8 mouse cellular contexts compared by ENCODE assay signal in the genomic region with DNA sequence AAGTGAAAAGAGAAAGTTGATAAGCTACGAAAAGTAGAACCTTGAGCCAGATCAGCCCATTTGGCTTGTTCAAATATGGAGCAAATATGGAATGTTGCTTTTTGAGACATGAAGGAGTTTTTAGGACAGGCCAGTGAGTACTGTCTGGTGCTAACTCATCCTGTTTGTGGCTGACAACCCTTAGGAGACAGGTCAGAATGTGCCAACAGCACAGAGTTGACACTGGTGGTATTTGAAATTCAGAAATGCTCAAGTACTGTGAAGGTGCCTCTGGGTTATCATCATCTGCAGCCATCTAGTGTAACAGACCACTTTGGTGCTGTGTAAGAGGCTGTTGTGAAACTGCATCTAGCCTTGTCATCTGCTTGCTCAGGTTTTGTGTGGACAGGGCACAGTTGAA. TPM values are rescaled to one million over a fixed set of nuclear protein-coding genes. Genes with fewer than 3 reads are reported as not detected.
DNase-seq lines count a peak whose midpoint lies in the region; ATAC-seq and TF ChIP-seq lines count a peak whose summit lies in the region.

No protein-coding gene starts in this region.

- no peaks in the 10 kb centered on the region for H3K9me3 ChIP-seq in forebrain, embryonic 14.5 days (replicated peaks; ENCODE audit: control insufficient read depth, low read length)
- H3K9me3 ChIP-seq in liver, embryonic 13.5 days (replicated peaks) = no peaks in the 10 kb centered on the region
- H3K9me3 ChIP-seq in stomach, embryonic 14.5 days (ENCODE audit: control insufficient read depth, low read depth, low read length) = no peaks in the 10 kb centered on the region

- H3K27ac ChIP-seq in forebrain, embryonic 14.5 days (ENCODE audit: low read depth, low read length) = no peak overlapping the region
- no peak overlapping the region for H3K27ac ChIP-seq in liver, embryonic 13.5 days
- no peak overlapping the region for H3K27ac ChIP-seq in stomach, embryonic 14.5 days (ENCODE audit: low read length)

- ATAC-seq in forebrain, embryonic 14.5 days = no peak
- peak; percentile 41 for ATAC-seq in liver, embryonic 13.5 days (ENCODE audit: low read depth)
- no peak for ATAC-seq in stomach, embryonic 14.5 days (ENCODE audit: insufficient number of reproducible peaks, insufficient read depth, low FRiP score, low read depth)

- peak overlapping the region; percentile 60 for H3K4me2 ChIP-seq in forebrain, embryonic 14.5 days (ENCODE audit: low read length)
- H3K4me2 ChIP-seq in liver, embryonic 13.5 days = peak overlapping the region; percentile 88
- peak overlapping the region; percentile 80 for H3K4me2 ChIP-seq in stomach, embryonic 14.5 days (replicated peaks; ENCODE audit: low read depth, low read length)

- DNase-seq in lung, postnatal 36 days = peak; percentile 16
- no peak for DNase-seq in lung, adult 2 months
- no peak for DNase-seq in forebrain, embryonic 14.5 days (ENCODE audit: low spot score)
- no peak for DNase-seq in liver, embryonic 13.5 days
- DNase-seq in layer of hippocampus, postnatal 25 days (ENCODE audit: extremely low spot score in 1 of 2, low spot score in 1 of 2) = no peak
- DNase-seq in urinary bladder, postnatal 14 days (ENCODE audit: low spot score) = no peak
- no peak for DNase-seq in lung, postnatal 25 days (ENCODE audit: low spot score)

- WGBS in lung, adult 2 months = 57% methylated on average over 1 of the region's 1 CpGs
- WGBS in forebrain, embryonic 14.5 days = 82% methylated on average over 1 of the region's 1 CpGs
- WGBS in liver, embryonic 13.5 days (ENCODE audit: insufficient replicate concordance) = 42% methylated on average over 1 of the region's 1 CpGs
- 72% methylated on average over 1 of the region's 1 CpGs for WGBS in stomach, embryonic 14.5 days

- TF ChIP-seq CTCF in lung, adult 2 months (IDR thresholded peaks at IDR 0.05; ENCODE audit: insufficient read depth, low read length) = no peak

- no peaks in the 10 kb centered on the region; the same call in 1 of the 2 replicates for H3K27me3 ChIP-seq in forebrain, embryonic 14.5 days (replicated peaks; ENCODE audit: control insufficient read depth, insufficient read depth, low read length)
- peaks cover 13% of the 10 kb centered on the region for H3K27me3 ChIP-seq in liver, embryonic 13.5 days
- no peaks in the 10 kb centered on the region for H3K27me3 ChIP-seq in stomach, embryonic 14.5 days (ENCODE audit: control insufficient read depth, insufficient read depth, low read length)

- no peaks in the 10 kb centered on the region for H3K36me3 ChIP-seq in forebrain, embryonic 14.5 days (ENCODE audit: control insufficient read depth, insufficient read depth, low read length)
- no peaks in the 10 kb centered on the region for H3K36me3 ChIP-seq in liver, embryonic 13.5 days
- no peaks in the 10 kb centered on the region for H3K36me3 ChIP-seq in stomach, embryonic 14.5 days (ENCODE audit: control insufficient read depth, insufficient read depth, low read length)

- peak overlapping the region; percentile 95 for H3K9ac ChIP-seq in forebrain, embryonic 14.5 days (ENCODE audit: low read length)
- H3K9ac ChIP-seq in liver, embryonic 13.5 days = peak overlapping the region; percentile 42; the same call in 1 of the 2 replicates
- H3K9ac ChIP-seq in stomach, embryonic 14.5 days (replicated peaks; ENCODE audit: low read depth, low read length) = no peak overlapping the region

- no peaks in the 10 kb centered on the region; the same call in 1 of the 2 replicates for H3K4me1 ChIP-seq in lung, adult 2 months (ENCODE audit: control insufficient read depth, insufficient read depth, low read length)
- peaks cover 12% of the 10 kb centered on the region for H3K4me1 ChIP-seq in forebrain, embryonic 14.5 days (ENCODE audit: control insufficient read depth, insufficient read depth, low read length)
- H3K4me1 ChIP-seq in liver, embryonic 13.5 days (replicated peaks) = peaks cover 26% of the 10 kb centered on the region
- 0 out of 2 replicates have a peak, but pooled peaks cover 4% of the 10 kb centered on the region for H3K4me1 ChIP-seq in stomach, embryonic 14.5 days (ENCODE audit: control insufficient read depth, insufficient read depth, low read length)

- no peak overlapping the region for H3K4me3 ChIP-seq in lung, adult 2 months (replicated peaks; ENCODE audit: extremely low read depth, low read depth, low read length)
- peak overlapping the region; percentile 81 for H3K4me3 ChIP-seq in forebrain, embryonic 14.5 days (ENCODE audit: low read depth, low read length)
- peak overlapping the region; percentile 79 for H3K4me3 ChIP-seq in liver, embryonic 13.5 days (replicated peaks)
- H3K4me3 ChIP-seq in stomach, embryonic 14.5 days (ENCODE audit: low read depth, low read length) = 0 out of 2 replicates have a peak overlapping the region, but pooled peaks have one; percentile 79

- TF ChIP-seq POLR2A in lung, adult 2 months (IDR thresholded peaks at IDR 0.05; ENCODE audit: borderline replicate concordance, extremely low read depth, low read depth, low read length) = no peak

RNA-seq across cellular contexts. Expression of gene Plcl2, which starts 1.5 kb away (rescaled TPM):
- 2.0 and 3.0 TPM in 2 replicates for polyA plus RNA-seq in lung, adult 2 months (2012; rRNA removed)
- polyA plus RNA-seq in forebrain, embryonic 14.5 days (2014; fragmentation: Nextera tagmentation; extraction: Ambion mirVana) = 10.4 and 11.3 TPM in 2 replicates
- 1.1 and 1.4 TPM in 2 replicates for polyA plus RNA-seq in liver, embryonic 13.5 days (2015; fragmentation: Nextera tagmentation; extraction: Ambion mirVana)
- polyA plus RNA-seq in stomach, embryonic 14.5 days (2014; fragmentation: Nextera tagmentation; extraction: Ambion mirVana) = 5.1 and 5.9 TPM in 2 replicates
- total RNA-seq in layer of hippocampus, postnatal 25 days (2021) = 10 to 100 TPM; 57.0 to 60.2 TPM
